Mouse (Mus musculus) MEL (cell line): ENCODE data around the gene Riox2. TPM values are rescaled to one million over a fixed set of nuclear protein-coding genes. Genes with fewer than 3 reads are reported as not detected.

Experiments used
- DNase-seq: peaks from one replicate; pipeline ENCODE4 v3.0.0; 2011; ENCODE audit warnings: low read depth, low spot score
- H3K27ac ChIP-seq: 2 replicates; pipeline ENCODE4 v1.5.1; 2012; ENCODE audit warnings: low read depth, mild to moderate bottlenecking, control low read depth, low read length, moderate library complexity; ENCODE audit not compliant: control insufficient read depth
- H3K27me3 ChIP-seq, 2 experiments: fragments of 150-350 bp in 1 of 2; sonication (generic) in 1 of 2; 2 replicates each; pipeline ENCODE4 v1.6.1; 2012; ENCODE audit warnings: low read length in 2 of 2, mild to moderate bottlenecking in 2 of 2, improper control_type of control experiment in 1 of 2, moderate library complexity in 1 of 2; ENCODE audit not compliant: insufficient read depth in 2 of 2, control insufficient read depth in 1 of 2
- H3K36me3 ChIP-seq, 2 experiments: 2 replicates each; pipeline ENCODE4 v1.6.1; 2012 to 2014; ENCODE audit warnings: low read length in 2 of 2, improper control_type of control experiment in 1 of 2, inconsistent platforms in 1 of 2, mild to moderate bottlenecking in 1 of 2; ENCODE audit not compliant: insufficient read depth in 2 of 2, control insufficient read depth in 1 of 2
- H3K4me1 ChIP-seq, 2 experiments: fragments of 150-350 bp in 1 of 2; sonication (generic) in 1 of 2; 2 replicates each; pipeline ENCODE4 v1.6.1; 2012; ENCODE audit warnings: low read length in 2 of 2, improper control_type of control experiment in 1 of 2, mild to moderate bottlenecking in 1 of 2; ENCODE audit not compliant: insufficient read depth in 2 of 2, control insufficient read depth in 1 of 2
- H3K4me3 ChIP-seq, 2 experiments: fragments of 150-350 bp in 1 of 2; sonication (generic) in 1 of 2; 2 replicates each; pipeline ENCODE4 v1.5.1; 2012; ENCODE audit warnings: low read depth in 2 of 2, low read length in 2 of 2, mild to moderate bottlenecking in 2 of 2, moderate library complexity in 2 of 2, control low read depth in 1 of 2, improper control_type of control experiment in 1 of 2; ENCODE audit not compliant: control insufficient read depth in 1 of 2, insufficient read depth in 1 of 2
- H3K79me2 ChIP-seq: 2 replicates; pipeline ENCODE4 v1.6.1; 2012; ENCODE audit warnings: mild to moderate bottlenecking, low read length, moderate library complexity; ENCODE audit not compliant: control insufficient read depth, poor library complexity, insufficient read depth
- H3K9ac ChIP-seq: 2 replicates; pipeline ENCODE4 v1.6.1; 2012; ENCODE audit warnings: low read depth, mild to moderate bottlenecking, control low read depth, low read length, moderate library complexity; ENCODE audit not compliant: control insufficient read depth, poor library complexity, severe bottlenecking
- H3K9me3 ChIP-seq: fragments of 150-350 bp; sonication (generic); replicated peaks from 2 replicates; pipeline ENCODE4 v1.6.1; 2012; ENCODE audit warnings: mild to moderate bottlenecking, low read length, improper control_type of control experiment, moderate library complexity; ENCODE audit not compliant: insufficient read depth
- BHLHE40 ChIP-seq: IDR thresholded peaks from 2 replicates; pipeline ENCODE4 v1.6.1; 2012; ENCODE audit warnings: low read depth, mild to moderate bottlenecking, inconsistent platforms, low read length, improper control_type of control experiment, borderline replicate concordance
- CHD2 ChIP-seq: IDR thresholded peaks from 2 replicates; pipeline ENCODE4 v1.6.1; 2011; ENCODE audit warnings: low read length, improper control_type of control experiment
- E2F4 ChIP-seq: IDR thresholded peaks from 2 replicates; pipeline ENCODE4 v1.6.1; 2011; ENCODE audit warnings: low read depth, low read length, improper control_type of control experiment, borderline replicate concordance
- GABPA ChIP-seq: IDR thresholded peaks from 2 replicates; pipeline ENCODE4 v1.6.1; 2012; ENCODE audit warnings: low read depth, mild to moderate bottlenecking, inconsistent platforms, low read length, improper control_type of control experiment, moderate library complexity
- HCFC1 ChIP-seq: IDR thresholded peaks from 2 replicates; pipeline ENCODE4 v1.6.1; 2012; ENCODE audit warnings: low read depth, mild to moderate bottlenecking, inconsistent platforms, low read length, improper control_type of control experiment, moderate library complexity
- MAFK ChIP-seq: IDR thresholded peaks from 2 replicates; pipeline ENCODE4 v1.6.1; 2011; ENCODE audit warnings: low read depth, mild to moderate bottlenecking, low read length, improper control_type of control experiment, borderline replicate concordance
- MXI1 ChIP-seq: IDR thresholded peaks from 2 replicates; pipeline ENCODE4 v1.6.1; 2011; ENCODE audit warnings: mild to moderate bottlenecking, low read depth, low read length, improper control_type of control experiment
- NELFE ChIP-seq: IDR thresholded peaks from 2 replicates; pipeline ENCODE4 v1.6.1; 2011; ENCODE audit warnings: low read depth, low read length, improper control_type of control experiment
- POLR2AphosphoS2 ChIP-seq: IDR thresholded peaks from 2 replicates; pipeline ENCODE4 v1.6.1; 2011; ENCODE audit warnings: low read length, improper control_type of control experiment
- SMC3 ChIP-seq: IDR thresholded peaks from 2 replicates; pipeline ENCODE4 v1.6.1; 2011; ENCODE audit warnings: low read depth, low read length, improper control_type of control experiment
- TAL1 ChIP-seq: IDR thresholded peaks from 2 replicates; pipeline ENCODE4 v1.6.1; 2012; ENCODE audit warnings: mild to moderate bottlenecking, inconsistent platforms, low read length, moderate library complexity, mixed read lengths
- TBP ChIP-seq: IDR thresholded peaks from 2 replicates; pipeline ENCODE4 v1.8.0; 2011; ENCODE audit warnings: low read depth, low read length, improper control_type of control experiment
- TCF12 ChIP-seq: IDR thresholded peaks from 2 replicates; pipeline ENCODE4 v1.6.1; 2014; ENCODE audit warnings: low read depth, mild to moderate bottlenecking, inconsistent platforms, low read length, improper control_type of control experiment, moderate library complexity
- ZC3H11A ChIP-seq: IDR thresholded peaks from 2 replicates; pipeline ENCODE4 v1.6.1; 2012; ENCODE audit warnings: low read depth, mild to moderate bottlenecking, inconsistent platforms, low read length, improper control_type of control experiment
- ZKSCAN1 ChIP-seq: IDR thresholded peaks from 2 replicates; pipeline ENCODE4 v1.6.1; 2012; ENCODE audit warnings: low read depth, mild to moderate bottlenecking, inconsistent platforms, low read length, improper control_type of control experiment, moderate library complexity
- ZNF384 ChIP-seq: IDR thresholded peaks from 2 replicates; pipeline ENCODE4 v1.6.1; 2012; ENCODE audit warnings: low read depth, mild to moderate bottlenecking, inconsistent platforms, low read length, improper control_type of control experiment
- polyA plus RNA-seq, 2 experiments: library from polyadenylated mRNA; stranded (reverse) in 1 of 2; unstranded in 1 of 2; fragments of >175 nt in 1 of 2; fragments of >200 nt in 1 of 2; gene quantifications; 2 replicates each; pipeline versions ENCODE4 v1.2.1 to v1.2.4; 2012; ENCODE audit warnings: low replicate concordance in 2 of 2, low read depth in 1 of 2; ENCODE audit not compliant: insufficient read length in 2 of 2, insufficient read depth in 1 of 2, missing spikeins in 1 of 2
- total RNA-seq: library from RNA; depleted of rRNA; stranded (reverse); fragments of 300-350 nt; gene quantifications from 2 replicates; pipeline ENCODE4 v1.2.3, GENCODE M21; 2012

Riox2 gene
- total and polyA plus RNA-seq, 3 experiments = 23.4 to 25.8 TPM; not detected in 1

- H3K79me2 ChIP-seq = no peaks in the 10 kb centered on the region
- no peaks in the 10 kb centered on the region for H3K27me3 ChIP-seq
- no peaks in the 10 kb centered on the region for H3K9me3 ChIP-seq
- H3K4me1 ChIP-seq = no peaks in the 10 kb centered on the region
- H3K9ac ChIP-seq = no peak overlapping the region
- DNase-seq = no peak
- H3K36me3 ChIP-seq = no peaks in the 10 kb centered on the region
- no peak overlapping the region for H3K4me3 ChIP-seq
- no peak for TF ChIP-seq HCFC1
- no peak for TF ChIP-seq SMC3
- H3K27ac ChIP-seq = no peak overlapping the region
These were observed 61.0 kb downstream of the Riox2 start for GRCm38 (mm10) chr16:59532561-59532960.

- Histone ChIP-seq H3K27me3 (no peaks in the 10 kb centered on the region), H3K9me3 (no peaks in the 10 kb centered on the region), H3K4me1 (no peaks in the 10 kb centered on the region), H3K9ac (no peak overlapping the region), H3K27ac (no peak overlapping the region), H3K36me3 (no peaks in the 10 kb centered on the region), H3K79me2 (no peaks in the 10 kb centered on the region), H3K4me3 (no peak overlapping the region)
- DNase-seq = no peak
- TF ChIP-seq MAFK = no peak
- no peak for TF ChIP-seq CHD2
- no peak for TF ChIP-seq TBP
- no peak for TF ChIP-seq ZKSCAN1
- no peak for TF ChIP-seq GABPA
- no peak for TF ChIP-seq HCFC1
These were observed 62.8 kb downstream of the Riox2 start for GRCm38 (mm10) chr16:59534349-59534748.

- H3K4me1 ChIP-seq = no peaks in the 10 kb centered on the region
- DNase-seq = no peak
- TF ChIP-seq TAL1 (no peak), MXI1 (no peak), NELFE (no peak), BHLHE40 (no peak), ZC3H11A (no peak), TCF12 (no peak), TBP (no peak), ZNF384 (no peak), E2F4 (no peak), POLR2AphosphoS2 (no peak)
- H3K27ac ChIP-seq = no peak overlapping the region
- no peaks in the 10 kb centered on the region for H3K9me3 ChIP-seq
- no peaks in the 10 kb centered on the region for H3K79me2 ChIP-seq
- no peaks in the 10 kb centered on the region for H3K36me3 ChIP-seq
- H3K4me3 ChIP-seq = no peak overlapping the region
- no peaks in the 10 kb centered on the region for H3K27me3 ChIP-seq
- no peak overlapping the region for H3K9ac ChIP-seq
These were observed 64.1 kb downstream of the Riox2 start for GRCm38 (mm10) chr16:59535673-59536072.
